Mouse (Mus musculus): Measurements from ENCODE around the gene Prcd. TPM values are rescaled to one million over a fixed set of nuclear protein-coding genes. Genes with fewer than 3 reads are reported as not detected.
"Not testable (repeated sequence)": the region's sequence is repeated elsewhere in the genome, so short reads cannot be mapped to it uniquely, and the experiment has no call there.

Prcd gene
- polyA plus RNA-seq, 1 experiment from 2014 or later = 0.77 TPM

DNA sequence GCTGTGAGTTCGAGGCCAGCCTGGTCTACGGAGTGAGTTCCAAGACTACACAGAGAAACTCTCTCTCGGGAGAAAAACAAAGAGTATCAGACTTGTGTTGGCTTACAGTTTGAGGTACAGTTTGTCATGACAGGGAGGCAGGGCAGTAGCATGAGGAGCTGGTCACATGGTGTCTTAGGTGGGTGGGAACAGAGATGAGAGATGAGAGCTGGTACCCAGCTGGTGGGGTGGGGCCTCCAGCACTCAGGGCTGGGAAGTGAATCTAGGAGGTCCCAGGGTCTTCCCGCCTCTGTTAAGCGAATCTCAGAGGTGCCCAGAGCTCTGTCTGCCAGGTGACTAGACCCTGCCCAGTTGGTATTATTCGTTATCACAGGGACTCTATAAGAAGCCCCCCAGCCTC, 23.9 kb upstream of the Prcd start:
- H3K4me1 ChIP-seq = peaks cover 24% of the 10 kb centered on the region
- DNase-seq (ENCODE audit: low spot score) = no peak
- 87% methylated on average over 6 of the region's 6 CpGs for WGBS

DNA sequence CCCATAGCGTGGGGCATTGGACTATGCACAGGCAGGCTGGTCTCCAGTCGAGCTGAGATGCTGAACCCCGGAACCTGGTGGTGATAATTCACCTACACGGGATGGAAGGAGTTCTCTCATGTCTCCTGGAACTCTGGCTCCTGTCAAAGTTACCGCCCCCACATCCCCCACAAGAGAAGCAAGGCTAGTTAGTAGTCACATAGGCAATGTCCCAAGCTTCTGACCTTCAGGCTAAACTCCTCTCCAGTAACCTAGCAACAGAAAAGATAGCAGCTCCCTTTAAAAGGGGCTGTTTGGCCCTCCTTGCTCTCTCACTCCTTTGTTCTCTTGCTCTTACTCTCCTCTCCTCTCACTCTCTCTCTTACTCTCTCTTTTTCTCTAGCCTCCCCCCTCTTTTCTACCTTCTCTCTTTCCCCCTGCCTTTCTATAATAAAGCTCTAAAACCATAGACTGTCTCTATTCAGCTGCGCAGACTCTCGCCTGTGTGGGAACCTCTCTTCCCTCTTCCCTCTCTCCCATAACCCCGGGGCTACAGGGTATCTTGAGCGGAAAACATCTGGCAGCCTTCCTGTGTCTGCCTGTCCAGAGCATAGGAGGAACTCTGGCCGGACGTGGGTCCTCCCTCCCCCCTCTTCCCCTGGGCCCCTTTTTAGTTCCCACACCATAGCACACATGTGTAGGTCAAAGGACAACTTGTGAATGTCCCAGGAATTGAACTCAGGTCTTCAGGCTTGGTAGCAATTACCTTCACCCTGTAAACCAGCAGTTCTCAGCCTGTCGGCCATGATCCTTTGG, 23.0 kb upstream of the Prcd start:
- Histone ChIP-seq H3K9me3 (replicated peaks) (no peaks in the 10 kb centered on the region), H3K27ac (replicated peaks) (peak overlapping the region; percentile 49; the same call in 1 of the 2 replicates), H3K4me1 (peaks cover 21% of the 10 kb centered on the region), H3K27me3 (ENCODE audit: low read depth, poor library complexity, severe bottlenecking) (peaks cover 2% of the 10 kb centered on the region), H3K36me3 (no peaks in the 10 kb centered on the region), H3K4me3 (no peak overlapping the region)
- no peak for DNase-seq (ENCODE audit: low spot score)
- 69% methylated on average over 12 of the region's 12 CpGs for WGBS

More for the DNA sequence above, 23.9 kb upstream of the Prcd start:
- no peak overlapping the region for H3K27ac ChIP-seq (replicated peaks)
- no peaks in the 10 kb centered on the region for H3K9me3 ChIP-seq (replicated peaks)
- peaks cover 10% of the 10 kb centered on the region for H3K27me3 ChIP-seq (ENCODE audit: low read depth, poor library complexity, severe bottlenecking)
- no peak overlapping the region for H3K4me3 ChIP-seq
- H3K36me3 ChIP-seq = no peaks in the 10 kb centered on the region

- H3K9me3 ChIP-seq (replicated peaks) = no peaks in the 10 kb centered on the region
- peaks cover 18% of the 10 kb centered on the region for H3K4me1 ChIP-seq
- no peak overlapping the region for H3K27ac ChIP-seq (replicated peaks)
- H3K36me3 ChIP-seq = no peaks in the 10 kb centered on the region
- H3K4me3 ChIP-seq = no peak overlapping the region
- H3K27me3 ChIP-seq (ENCODE audit: low read depth, poor library complexity, severe bottlenecking) = no peaks in the 10 kb centered on the region
- WGBS = 76% methylated on average over 10 of the region's 10 CpGs
- DNase-seq (ENCODE audit: low spot score) = no peak
Observed at GRCm38 (mm10) chr11:116632962-116633361, 20.4 kb upstream of the Prcd start.

- WGBS = 68% methylated on average over 8 of the region's 8 CpGs
- H3K9me3 ChIP-seq (replicated peaks); H3K4me1 ChIP-seq; H3K27me3 ChIP-seq (ENCODE audit: low read depth, poor library complexity, severe bottlenecking); H3K27ac ChIP-seq (replicated peaks); DNase-seq (ENCODE audit: low spot score); H3K36me3 ChIP-seq; H3K4me3 ChIP-seq: not testable (repeated sequence)
Observed at GRCm38 (mm10) chr11:116636607-116637006, 16.7 kb upstream of the Prcd start.

- peak; percentile 38 for DNase-seq (ENCODE audit: low spot score)
- no peaks in the 10 kb centered on the region for H3K9me3 ChIP-seq (replicated peaks)
- no peak overlapping the region for H3K27ac ChIP-seq (replicated peaks)
- no peak overlapping the region for H3K4me3 ChIP-seq
- 51% methylated on average over 5 of the region's 5 CpGs for WGBS
- H3K4me1 ChIP-seq = peaks cover 29% of the 10 kb centered on the region
- no peaks in the 10 kb centered on the region for H3K36me3 ChIP-seq
- H3K27me3 ChIP-seq (ENCODE audit: low read depth, poor library complexity, severe bottlenecking) = peaks cover 32% of the 10 kb centered on the region
Observed at GRCm38 (mm10) chr11:116641168-116641567, 12.2 kb upstream of the Prcd start.

DNA sequence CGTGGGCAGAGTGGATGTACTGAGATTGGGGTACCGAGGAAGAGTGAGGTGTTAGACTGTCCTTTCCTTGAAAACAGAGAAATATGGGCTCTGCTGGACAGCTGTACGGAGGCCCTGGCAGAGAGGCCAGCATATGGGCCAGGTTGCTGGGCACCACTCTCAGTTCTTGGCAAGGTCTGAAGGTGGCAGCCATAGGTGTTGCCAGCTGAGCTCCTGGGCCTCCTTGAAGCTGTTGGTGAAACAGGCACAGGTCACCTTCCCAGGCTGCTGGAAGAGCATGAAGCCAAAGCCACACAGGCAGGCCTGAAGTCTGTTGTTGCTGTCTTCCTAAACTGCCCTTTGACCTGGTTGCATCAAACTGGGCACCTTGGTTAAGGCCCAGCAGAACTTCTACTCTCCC, 11.6 kb upstream of the Prcd start:
- Histone ChIP-seq H3K27me3 (ENCODE audit: low read depth, poor library complexity, severe bottlenecking) (peaks cover 37% of the 10 kb centered on the region), H3K4me3 (no peak overlapping the region), H3K9me3 (replicated peaks) (no peaks in the 10 kb centered on the region), H3K36me3 (no peaks in the 10 kb centered on the region), H3K4me1 (peaks cover 35% of the 10 kb centered on the region), H3K27ac (replicated peaks) (no peak overlapping the region)
- DNase-seq (ENCODE audit: low spot score) = no peak
- 69% methylated on average over 3 of the region's 3 CpGs for WGBS

DNA sequence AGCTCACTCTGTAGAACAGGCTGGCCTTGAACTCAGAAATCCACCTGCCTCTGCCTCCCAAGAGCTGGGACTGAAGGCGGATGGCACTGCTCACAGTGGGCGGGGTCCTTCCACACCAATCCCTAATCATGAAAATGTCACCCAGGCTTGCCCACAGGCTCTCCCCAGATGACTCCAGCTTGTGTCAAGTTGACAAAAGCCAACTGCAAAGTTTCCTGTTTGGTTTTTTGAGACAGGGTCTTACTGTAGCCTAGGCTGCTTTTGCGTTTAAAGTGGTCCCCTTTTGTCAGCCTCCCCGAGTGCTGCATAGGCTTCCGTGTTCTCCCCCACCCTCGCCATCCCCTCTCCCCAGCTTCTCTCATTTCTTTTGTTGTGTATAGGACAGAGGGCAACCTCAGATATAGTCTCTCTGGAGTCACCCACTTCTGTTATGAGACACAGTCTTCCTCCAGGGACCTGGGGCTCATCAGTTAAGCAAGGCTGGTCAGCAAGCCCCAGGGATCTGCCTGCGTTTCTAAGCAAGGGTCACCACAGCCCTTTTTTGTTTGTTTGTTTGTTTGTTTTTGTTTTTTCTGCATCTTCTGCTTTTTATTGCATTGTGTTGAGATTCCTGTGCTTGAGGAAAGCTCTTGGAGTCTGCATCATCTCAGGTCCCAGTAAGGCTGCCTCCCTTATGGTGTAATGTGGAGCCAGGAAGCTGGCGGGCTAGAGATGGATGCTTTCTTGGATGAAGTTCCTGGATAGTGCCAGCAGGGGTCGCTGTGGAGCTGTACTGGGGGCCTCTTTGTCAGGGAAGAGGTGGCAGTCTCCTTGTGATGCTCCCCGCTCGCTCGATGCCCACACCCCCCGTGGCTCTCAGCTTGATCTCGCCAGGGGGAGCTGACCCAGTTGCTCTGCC, 10.4 kb upstream of the Prcd start:
- no peaks in the 10 kb centered on the region for H3K9me3 ChIP-seq (replicated peaks)
- peaks cover 47% of the 10 kb centered on the region for H3K4me1 ChIP-seq
- WGBS = 38% methylated on average over 14 of the region's 14 CpGs
- peak overlapping the region; percentile 51 for H3K4me3 ChIP-seq
- peak overlapping the region; percentile 85 for H3K27ac ChIP-seq (replicated peaks)
- peaks cover 48% of the 10 kb centered on the region for H3K27me3 ChIP-seq (ENCODE audit: low read depth, poor library complexity, severe bottlenecking)
- DNase-seq (ENCODE audit: low spot score) = peak; percentile 93
- no peaks in the 10 kb centered on the region for H3K36me3 ChIP-seq

DNA sequence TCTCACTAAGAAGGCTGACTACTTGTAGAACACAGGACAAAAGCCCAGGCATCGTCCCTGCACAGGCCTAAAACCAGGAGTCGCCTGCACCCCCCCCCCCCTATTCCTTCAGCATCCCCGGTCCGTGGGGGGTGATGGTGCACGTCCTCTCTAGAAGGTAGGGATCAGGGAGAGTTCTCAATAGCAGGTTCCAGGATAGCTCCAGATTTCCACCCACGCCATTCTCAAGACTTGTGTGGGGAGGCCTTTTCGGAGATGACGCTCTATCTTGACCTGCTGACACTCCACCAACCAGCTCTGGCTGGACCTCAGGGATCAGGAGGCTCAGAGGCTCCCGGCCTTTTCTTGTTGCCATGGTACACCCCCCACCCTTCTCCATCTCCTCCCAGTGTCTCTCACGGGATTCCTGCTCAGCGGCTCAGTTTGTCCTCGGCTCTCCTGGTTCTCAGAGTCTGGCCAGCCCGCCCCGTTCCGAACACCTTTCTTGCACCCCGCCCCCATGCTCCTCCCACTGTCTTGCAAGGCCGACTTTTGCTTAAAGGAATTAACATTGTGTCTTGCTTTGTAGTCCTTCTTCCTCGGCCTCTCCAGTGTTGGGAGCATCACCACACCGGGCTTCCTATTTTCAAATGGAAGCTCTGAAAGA, 9.6 kb upstream of the Prcd start:
- WGBS = 4% methylated on average over 19 of the region's 19 CpGs
- Histone ChIP-seq H3K4me1 (peaks cover 55% of the 10 kb centered on the region), H3K9me3 (replicated peaks) (no peaks in the 10 kb centered on the region), H3K36me3 (no peaks in the 10 kb centered on the region), H3K27ac (replicated peaks) (peak overlapping the region; percentile 85), H3K27me3 (ENCODE audit: low read depth, poor library complexity, severe bottlenecking) (peaks cover 53% of the 10 kb centered on the region), H3K4me3 (peak overlapping the region; percentile 51)
- DNase-seq (ENCODE audit: low spot score) = peak; percentile 65

DNA sequence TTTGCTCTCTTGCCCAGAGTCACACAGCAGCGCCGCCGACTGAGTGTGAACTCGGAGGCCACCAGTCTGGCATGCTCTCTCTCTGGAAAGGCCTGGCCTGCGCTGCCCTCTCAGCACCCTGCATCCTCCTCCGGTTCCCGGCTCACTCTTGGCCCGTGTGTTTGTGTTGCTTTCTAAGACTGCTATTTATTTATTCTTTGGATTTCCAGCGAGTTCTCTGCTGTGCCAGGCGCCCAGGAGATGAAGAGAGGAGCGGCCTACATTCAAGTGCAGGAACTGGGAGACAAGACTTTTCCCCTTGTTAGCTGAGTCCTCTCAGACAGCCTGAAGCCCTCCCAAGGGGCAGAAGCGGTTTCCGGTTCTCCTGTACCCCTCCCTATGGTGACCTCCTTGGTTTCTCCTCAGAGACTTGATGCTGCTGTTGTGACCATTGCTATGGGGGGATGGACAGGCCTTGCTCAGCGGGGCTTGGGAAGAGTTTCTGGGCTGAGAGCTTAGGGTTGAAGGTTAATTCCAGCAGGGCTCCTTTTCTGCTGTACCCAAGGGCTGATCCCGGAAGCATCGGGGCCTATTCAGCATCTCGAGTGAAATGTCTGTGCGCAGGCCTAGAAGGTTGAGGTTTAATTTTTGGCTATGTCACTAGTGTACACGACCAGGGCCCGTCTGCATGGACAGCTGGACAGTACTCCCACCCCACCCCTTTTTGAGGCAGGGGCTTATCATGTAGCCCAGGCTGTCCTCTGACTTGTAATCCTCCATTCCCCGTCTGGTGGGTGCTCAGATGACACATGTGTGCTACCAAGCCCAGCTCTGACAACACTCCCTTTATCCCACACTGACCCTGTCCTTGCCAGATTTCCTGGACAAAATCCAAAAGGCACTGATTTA, 8.9 kb upstream of the Prcd start:
- WGBS = 36% methylated on average over 21 of the region's 21 CpGs
- Histone ChIP-seq H3K36me3 (no peaks in the 10 kb centered on the region), H3K4me1 (peaks cover 60% of the 10 kb centered on the region), H3K27me3 (ENCODE audit: low read depth, poor library complexity, severe bottlenecking) (peaks cover 58% of the 10 kb centered on the region), H3K9me3 (replicated peaks) (no peaks in the 10 kb centered on the region), H3K4me3 (peak overlapping the region; percentile 51), H3K27ac (replicated peaks) (peak overlapping the region; percentile 85)
- no peak for DNase-seq (ENCODE audit: low spot score)

DNA sequence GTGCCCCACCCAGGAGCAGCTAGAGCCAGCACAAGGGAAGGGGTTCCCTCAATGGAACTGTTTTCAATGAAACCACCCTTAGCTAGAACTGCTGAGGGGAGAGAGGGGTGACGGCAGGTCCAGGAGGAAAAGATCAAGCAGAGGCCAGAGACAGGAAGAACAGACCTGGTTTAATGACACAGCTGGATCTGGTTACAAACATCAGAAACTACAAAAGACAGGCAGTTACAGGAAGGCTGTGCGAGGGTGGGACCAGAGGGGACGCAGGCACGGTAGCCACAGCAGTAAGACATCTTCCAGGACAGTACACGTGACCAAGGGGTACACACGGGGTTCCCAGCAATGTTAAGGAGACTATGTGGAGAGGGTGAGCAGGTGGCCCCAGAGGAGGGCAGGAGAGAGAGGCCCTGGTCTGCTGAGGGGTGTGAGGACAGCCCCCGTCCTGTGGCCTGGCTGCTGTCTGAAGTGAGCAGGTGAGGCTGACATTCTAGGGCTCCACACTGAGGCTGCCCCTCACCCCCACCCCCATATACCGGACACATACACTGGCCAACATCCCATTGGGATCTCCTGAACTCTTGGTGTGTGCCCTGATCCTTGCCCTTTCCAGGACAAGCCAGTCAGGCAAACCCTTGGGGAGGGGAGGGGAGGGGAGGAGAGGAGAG, 7.8 kb upstream of the Prcd start:
- no peak for DNase-seq (ENCODE audit: low spot score)
- H3K27me3 ChIP-seq (ENCODE audit: low read depth, poor library complexity, severe bottlenecking) = peaks cover 69% of the 10 kb centered on the region
- 70% methylated on average over 8 of the region's 8 CpGs for WGBS
- H3K36me3 ChIP-seq = no peaks in the 10 kb centered on the region
- peaks cover 66% of the 10 kb centered on the region for H3K4me1 ChIP-seq
- H3K27ac ChIP-seq (replicated peaks) = no peak overlapping the region
- H3K4me3 ChIP-seq = no peak overlapping the region
- H3K9me3 ChIP-seq (replicated peaks) = no peaks in the 10 kb centered on the region

DNA sequence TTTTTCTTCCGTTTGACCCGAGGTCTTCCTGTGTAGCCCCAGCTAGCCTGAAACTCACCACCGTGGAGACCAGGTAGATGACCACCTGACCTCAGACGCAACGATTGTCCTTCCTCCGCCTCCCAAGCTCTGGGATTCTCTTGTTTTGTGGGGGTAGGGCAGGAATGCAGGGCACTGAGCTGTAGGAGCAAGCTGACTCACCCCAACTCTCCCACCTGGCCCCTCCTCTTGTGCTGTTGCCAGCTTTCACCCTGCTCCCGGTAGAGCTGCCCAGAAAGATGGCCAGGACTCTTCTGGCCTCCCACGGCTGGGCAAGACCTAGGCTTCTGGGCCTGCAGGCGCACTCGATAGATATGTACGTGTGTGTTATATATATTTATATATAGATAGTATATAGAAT, 7.2 kb upstream of the Prcd start:
- peaks cover 75% of the 10 kb centered on the region for H3K27me3 ChIP-seq (ENCODE audit: low read depth, poor library complexity, severe bottlenecking)
- no peak overlapping the region for H3K4me3 ChIP-seq
- H3K9me3 ChIP-seq (replicated peaks) = no peaks in the 10 kb centered on the region
- peak overlapping the region; percentile 15; the same call in 1 of the 2 replicates for H3K27ac ChIP-seq (replicated peaks)
- no peak for DNase-seq (ENCODE audit: low spot score)
- no peaks in the 10 kb centered on the region for H3K36me3 ChIP-seq
- 69% methylated on average over 11 of the region's 11 CpGs for WGBS
- H3K4me1 ChIP-seq = peaks cover 66% of the 10 kb centered on the region

Data from midbrain, embryonic 10.5 days (tissue).